Mouse (Mus musculus): Measurements from ENCODE around the gene Asf1b.
"Not testable (repeated sequence)": the region's sequence is repeated elsewhere in the genome, so short reads cannot be mapped to it uniquely, and the experiment has no call there.

Asf1b gene

DNA sequence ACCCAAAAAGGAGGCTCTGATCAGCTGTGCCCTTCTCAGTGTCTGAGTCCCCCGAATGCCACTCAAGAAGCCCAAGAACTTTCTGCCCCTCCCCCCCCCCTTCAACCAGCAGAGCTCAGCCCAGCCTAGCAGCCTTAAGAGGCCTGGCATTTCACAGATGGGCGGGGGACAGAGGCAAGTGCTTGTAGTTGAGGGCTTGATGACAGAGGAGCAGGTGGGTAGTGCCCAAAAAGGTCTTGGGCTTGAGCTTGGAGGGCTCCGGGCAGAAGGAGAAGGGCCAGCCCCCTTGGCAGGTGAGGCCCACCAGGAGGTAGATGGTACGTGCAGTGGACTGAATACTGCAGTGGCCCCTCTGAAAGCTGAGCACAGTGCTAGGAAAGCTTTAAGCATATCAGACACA, 19.2 kb downstream of the Asf1b start:
- no peak for DNase-seq (ENCODE audit: low read depth, low spot score)
- no peaks in the 10 kb centered on the region for H3K27me3 ChIP-seq (ENCODE audit: control insufficient read depth, insufficient read depth, low read length, poor library complexity, severe bottlenecking)
- no peaks in the 10 kb centered on the region for H3K36me3 ChIP-seq (ENCODE audit: control insufficient read depth, insufficient read depth, low read length, poor library complexity, severe bottlenecking)

DNA sequence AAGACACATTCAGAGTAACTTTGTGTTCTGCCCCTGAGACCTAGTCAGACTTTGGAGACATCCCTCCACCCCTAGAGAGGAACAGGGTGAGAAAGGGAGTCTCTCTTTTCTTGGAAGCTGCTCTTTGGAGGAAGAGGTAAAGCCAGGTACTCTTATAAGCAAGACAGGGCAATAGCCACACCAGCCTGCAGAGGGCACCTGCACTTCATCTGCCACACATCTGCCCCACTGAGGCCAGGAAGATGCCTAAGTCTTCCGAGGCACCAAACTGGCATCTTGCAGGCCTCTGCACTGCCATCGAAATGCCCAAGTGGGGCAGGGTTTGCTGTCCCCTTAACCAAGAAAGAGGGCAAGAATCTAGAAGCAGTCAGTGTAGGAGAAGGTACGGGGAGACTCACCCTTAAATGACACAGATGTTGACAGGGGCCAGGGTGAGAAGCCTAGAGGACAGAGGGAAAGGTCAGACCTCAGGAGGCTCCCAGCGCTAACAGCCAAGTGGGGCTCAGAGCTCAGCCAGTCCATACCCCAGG, 20.9 kb downstream of the Asf1b start:
- no peaks in the 10 kb centered on the region for H3K27me3 ChIP-seq (ENCODE audit: control insufficient read depth, insufficient read depth, low read length, poor library complexity, severe bottlenecking)
- DNase-seq (ENCODE audit: low read depth, low spot score), result peak; percentile 65
- no peaks in the 10 kb centered on the region for H3K36me3 ChIP-seq (ENCODE audit: control insufficient read depth, insufficient read depth, low read length, poor library complexity, severe bottlenecking)

GRCm38 (mm10) chr8:83976779-83977350, 21.6 kb downstream of the Asf1b start:
- DNase-seq (ENCODE audit: low read depth, low spot score), result peak; percentile 43

DNA sequence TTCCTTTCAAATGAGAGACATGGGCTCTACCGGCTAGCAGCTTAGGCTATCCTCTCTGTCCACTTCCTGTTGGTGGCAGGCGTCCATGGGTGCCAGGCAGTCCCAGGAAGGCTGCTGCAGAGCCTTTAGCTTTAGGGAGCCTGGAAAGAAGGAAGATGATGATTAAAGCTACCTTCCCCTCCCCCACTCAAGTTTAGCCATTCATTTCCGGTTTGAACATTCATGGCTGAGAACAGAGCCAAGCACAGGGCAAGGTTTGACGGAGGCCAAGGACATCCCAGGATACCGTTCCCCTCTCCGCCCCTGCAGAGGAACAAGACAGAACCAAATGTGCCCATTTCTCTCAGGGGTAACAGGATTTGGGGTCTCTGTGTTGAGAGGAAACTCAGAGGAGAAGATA, 22.3 kb downstream of the Asf1b start:
- Histone ChIP-seq H3K27me3 (ENCODE audit: control insufficient read depth, insufficient read depth, low read length, poor library complexity, severe bottlenecking) (no peaks in the 10 kb centered on the region), H3K36me3 (ENCODE audit: control insufficient read depth, insufficient read depth, low read length, poor library complexity, severe bottlenecking) (no peaks in the 10 kb centered on the region)
- no peak for DNase-seq (ENCODE audit: low read depth, low spot score)

More at GRCm38 (mm10) chr8:83976779-83977350, 21.6 kb downstream of the Asf1b start:
- Histone ChIP-seq H3K36me3 (ENCODE audit: control insufficient read depth, insufficient read depth, low read length, poor library complexity, severe bottlenecking) (no peaks in the 10 kb centered on the region), H3K27me3 (ENCODE audit: control insufficient read depth, insufficient read depth, low read length, poor library complexity, severe bottlenecking) (no peaks in the 10 kb centered on the region)

DNA sequence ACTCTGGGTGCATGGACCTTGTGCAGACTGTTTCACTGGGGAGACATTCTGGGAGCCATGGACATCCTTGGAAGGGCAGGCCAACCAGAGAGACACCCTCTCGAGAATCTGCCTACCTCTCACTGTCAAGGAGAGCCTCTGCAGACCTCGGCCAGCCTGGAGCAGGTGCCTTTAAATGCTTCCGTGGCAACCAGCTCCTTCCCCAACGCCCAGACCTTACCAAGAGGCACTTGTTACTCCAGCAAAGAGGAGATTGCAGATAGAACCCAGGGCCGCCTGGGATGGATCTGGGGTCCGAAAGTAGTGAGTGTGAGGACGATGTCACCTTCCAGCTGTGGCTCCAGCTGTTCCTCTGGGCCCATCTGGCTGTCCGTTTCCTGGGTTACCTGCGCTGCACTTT, 22.9 kb downstream of the Asf1b start:
- no peaks in the 10 kb centered on the region for H3K27me3 ChIP-seq (ENCODE audit: control insufficient read depth, insufficient read depth, low read length, poor library complexity, severe bottlenecking)
- H3K36me3 ChIP-seq (ENCODE audit: control insufficient read depth, insufficient read depth, low read length, poor library complexity, severe bottlenecking), result no peaks in the 10 kb centered on the region
- DNase-seq (ENCODE audit: low read depth, low spot score), result no peak

GRCm38 (mm10) chr8:83980250-83980649, 24.9 kb downstream of the Asf1b start:
- no peaks in the 10 kb centered on the region for H3K27me3 ChIP-seq (ENCODE audit: control insufficient read depth, insufficient read depth, low read length, poor library complexity, severe bottlenecking)
- DNase-seq (ENCODE audit: low read depth, low spot score), result no peak
- H3K36me3 ChIP-seq (ENCODE audit: control insufficient read depth, insufficient read depth, low read length, poor library complexity, severe bottlenecking), result 0 out of 2 replicates have a peak, but pooled peaks cover 2% of the 10 kb centered on the region

DNA sequence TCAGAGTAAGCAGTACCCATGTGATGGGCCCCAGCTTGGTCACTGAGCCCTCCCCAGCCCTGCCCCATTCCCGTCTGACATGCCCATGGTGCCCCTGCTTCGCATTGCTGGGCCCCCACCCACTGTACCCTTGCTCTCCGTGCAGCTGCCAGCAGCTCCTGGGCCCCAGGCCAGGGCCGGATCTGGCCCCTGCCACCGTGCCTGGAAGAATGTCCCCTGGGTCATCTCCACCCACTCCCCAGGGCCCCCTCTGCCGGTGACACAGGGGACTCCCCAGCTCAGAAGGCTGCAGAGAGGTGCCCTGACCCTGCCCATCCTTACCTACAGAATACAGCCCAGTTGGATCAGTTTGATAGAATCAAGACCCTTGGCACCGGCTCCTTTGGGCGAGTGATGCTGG, 25.5 kb downstream of the Asf1b start:
- peaks cover 2% of the 10 kb centered on the region; the same call in 1 of the 2 replicates for H3K36me3 ChIP-seq (ENCODE audit: control insufficient read depth, insufficient read depth, low read length, poor library complexity, severe bottlenecking)
- no peak for DNase-seq (ENCODE audit: low read depth, low spot score)
- H3K27me3 ChIP-seq (ENCODE audit: control insufficient read depth, insufficient read depth, low read length, poor library complexity, severe bottlenecking), result no peaks in the 10 kb centered on the region

GRCm38 (mm10) chr8:83981533-83981932, 26.2 kb downstream of the Asf1b start:
- H3K36me3 ChIP-seq (ENCODE audit: control insufficient read depth, insufficient read depth, low read length, poor library complexity, severe bottlenecking), result peaks cover 6% of the 10 kb centered on the region; the same call in 1 of the 2 replicates
- H3K27me3 ChIP-seq (ENCODE audit: control insufficient read depth, insufficient read depth, low read length, poor library complexity, severe bottlenecking), result no peaks in the 10 kb centered on the region
- DNase-seq (ENCODE audit: low read depth, low spot score), result no peak

- Histone ChIP-seq H3K36me3 (ENCODE audit: control insufficient read depth, insufficient read depth, low read length, poor library complexity, severe bottlenecking) (peaks cover 8% of the 10 kb centered on the region; the same call in 1 of the 2 replicates), H3K27me3 (ENCODE audit: control insufficient read depth, insufficient read depth, low read length, poor library complexity, severe bottlenecking) (no peaks in the 10 kb centered on the region)
- DNase-seq (ENCODE audit: low read depth, low spot score), result no peak
Measured at GRCm38 (mm10) chr8:83982449-83982848, 27.1 kb downstream of the Asf1b start.

GRCm38 (mm10) chr8:83983222-83983621, 27.9 kb downstream of the Asf1b start:
- DNase-seq (ENCODE audit: low read depth, low spot score); H3K27me3 ChIP-seq (ENCODE audit: control insufficient read depth, insufficient read depth, low read length, poor library complexity, severe bottlenecking); H3K36me3 ChIP-seq (ENCODE audit: control insufficient read depth, insufficient read depth, low read length, poor library complexity, severe bottlenecking): not testable (repeated sequence)

DNA sequence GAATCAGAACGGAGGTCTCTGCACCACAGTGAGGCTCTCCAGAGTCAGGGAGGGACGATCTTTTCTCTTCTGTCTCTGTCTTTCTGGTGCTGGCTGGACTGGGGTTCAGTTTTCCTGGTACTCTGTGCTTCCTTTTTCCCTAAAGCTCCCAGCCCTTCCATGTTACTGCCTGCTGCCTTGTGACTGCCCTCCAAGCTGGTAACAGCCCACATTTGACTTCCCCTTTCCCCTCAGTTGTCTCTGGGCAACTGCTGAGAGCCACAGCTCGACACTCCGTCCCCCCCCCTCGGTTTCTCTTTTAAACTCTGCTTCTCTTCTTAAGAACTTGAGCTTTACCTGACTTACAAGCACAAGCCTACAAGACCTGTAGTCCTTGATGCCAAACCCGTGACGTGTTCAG, 33.9 kb downstream of the Asf1b start:
- DNase-seq (ENCODE audit: low read depth, low spot score), result peak; percentile 21
- Histone ChIP-seq H3K36me3 (ENCODE audit: control insufficient read depth, insufficient read depth, low read length, poor library complexity, severe bottlenecking) (peaks cover 12% of the 10 kb centered on the region; the same call in 1 of the 2 replicates), H3K27me3 (ENCODE audit: control insufficient read depth, insufficient read depth, low read length, poor library complexity, severe bottlenecking) (no peaks in the 10 kb centered on the region)

- DNase-seq (ENCODE audit: low read depth, low spot score), result no peak
- H3K36me3 ChIP-seq (ENCODE audit: control insufficient read depth, insufficient read depth, low read length, poor library complexity, severe bottlenecking), result peaks cover 10% of the 10 kb centered on the region; the same call in 1 of the 2 replicates
- no peaks in the 10 kb centered on the region for H3K27me3 ChIP-seq (ENCODE audit: control insufficient read depth, insufficient read depth, low read length, poor library complexity, severe bottlenecking)
Measured at GRCm38 (mm10) chr8:83990170-83990569, 34.9 kb downstream of the Asf1b start.

GRCm38 (mm10) chr8:83992488-83992887, 37.2 kb downstream of the Asf1b start:
- no peaks in the 10 kb centered on the region for H3K27me3 ChIP-seq (ENCODE audit: control insufficient read depth, insufficient read depth, low read length, poor library complexity, severe bottlenecking)
- no peak for DNase-seq (ENCODE audit: low read depth, low spot score)

DNA sequence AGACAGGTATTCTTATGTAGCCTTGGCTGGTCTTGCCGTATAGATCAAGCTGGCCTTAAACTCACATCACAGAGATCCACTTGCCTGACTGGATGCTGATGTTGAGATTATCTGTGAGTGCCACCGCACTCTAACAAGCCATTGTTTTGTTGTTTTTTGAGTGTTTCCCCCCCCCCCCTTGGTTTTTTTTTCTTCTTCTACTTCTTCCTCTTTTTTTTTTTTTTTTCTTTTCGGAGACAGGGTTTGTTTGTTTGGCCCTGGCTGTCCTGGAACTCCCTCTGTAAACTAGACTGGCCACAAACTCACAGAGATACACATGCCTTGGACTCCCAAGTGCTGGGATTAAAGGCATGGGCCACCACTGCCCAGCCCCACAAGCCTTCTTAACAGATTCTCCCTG, 38.7 kb downstream of the Asf1b start:
- H3K36me3 ChIP-seq (ENCODE audit: control insufficient read depth, insufficient read depth, low read length, poor library complexity, severe bottlenecking), result no peaks in the 10 kb centered on the region; the same call in 1 of the 2 replicates
- H3K27me3 ChIP-seq (ENCODE audit: control insufficient read depth, insufficient read depth, low read length, poor library complexity, severe bottlenecking), result no peaks in the 10 kb centered on the region
- peak; percentile 17 for DNase-seq (ENCODE audit: low read depth, low spot score)

More at GRCm38 (mm10) chr8:83992488-83992887, 37.2 kb downstream of the Asf1b start:
- peaks cover 4% of the 10 kb centered on the region; the same call in 1 of the 2 replicates for H3K36me3 ChIP-seq (ENCODE audit: control insufficient read depth, insufficient read depth, low read length, poor library complexity, severe bottlenecking)

DNA sequence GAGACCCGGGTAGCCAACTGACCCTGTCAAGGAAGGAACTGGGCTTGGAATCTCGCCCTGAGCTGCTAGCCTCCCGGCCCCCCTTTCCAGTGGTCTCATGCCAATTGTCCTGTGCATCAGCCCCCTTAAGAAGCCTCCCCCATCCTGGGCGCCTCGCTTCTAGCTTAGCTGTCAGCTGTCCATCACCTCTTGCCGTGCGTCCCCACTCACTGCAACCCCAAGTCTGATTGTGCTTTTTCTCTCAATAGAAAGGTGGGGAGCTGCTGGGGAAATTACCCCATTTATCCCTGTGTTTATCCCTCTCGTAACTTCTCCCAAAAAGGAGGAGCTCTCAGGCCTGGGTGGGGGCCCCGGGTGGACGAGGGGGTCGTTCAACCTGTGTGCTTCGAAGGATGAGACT, 40.7 kb downstream of the Asf1b start:
- H3K27me3 ChIP-seq (ENCODE audit: control insufficient read depth, insufficient read depth, low read length, poor library complexity, severe bottlenecking), result no peaks in the 10 kb centered on the region
- no peaks in the 10 kb centered on the region; the same call in none of the 2 replicates for H3K36me3 ChIP-seq (ENCODE audit: control insufficient read depth, insufficient read depth, low read length, poor library complexity, severe bottlenecking)
- no peak for DNase-seq (ENCODE audit: low read depth, low spot score)
